Mouse (Mus musculus) ES-E14 (cell line): ENCODE data around the gene Gm4981.

Experiments used
- CHD2 ChIP-seq: IDR thresholded peaks from 2 replicates; pipeline ENCODE4 v1.6.1; 2014; ENCODE audit warnings: mild to moderate bottlenecking, low read depth, low read length, inconsistent platforms
- MAFK ChIP-seq: IDR thresholded peaks from 2 replicates; pipeline ENCODE4 v1.6.1; 2014; ENCODE audit warnings: mild to moderate bottlenecking, low read depth, low read length, inconsistent platforms; ENCODE audit not compliant: insufficient read depth
- ZC3H11A ChIP-seq: IDR thresholded peaks from 2 replicates; pipeline ENCODE4 v1.6.1; 2012; ENCODE audit warnings: low read depth, mild to moderate bottlenecking, inconsistent platforms, low read length, borderline replicate concordance

GRCm38 (mm10) chr10:58211213-58211612 is 25.3 kb downstream of the Gm4981 start:
- no peak for TF ChIP-seq MAFK
- TF ChIP-seq ZC3H11A: no peak
- no peak for TF ChIP-seq CHD2
